Mouse (Mus musculus) kidney, postnatal 36 days (tissue): ENCODE data around the gene Sesn3.

Source experiments
- DNase-seq, 2 experiments: peaks; one replicate each; pipeline ENCODE4 v3.0.0; 2021 to 2022; ENCODE audit warnings: mixed read lengths in 2 of 2

The Sesn3 gene

DNA sequence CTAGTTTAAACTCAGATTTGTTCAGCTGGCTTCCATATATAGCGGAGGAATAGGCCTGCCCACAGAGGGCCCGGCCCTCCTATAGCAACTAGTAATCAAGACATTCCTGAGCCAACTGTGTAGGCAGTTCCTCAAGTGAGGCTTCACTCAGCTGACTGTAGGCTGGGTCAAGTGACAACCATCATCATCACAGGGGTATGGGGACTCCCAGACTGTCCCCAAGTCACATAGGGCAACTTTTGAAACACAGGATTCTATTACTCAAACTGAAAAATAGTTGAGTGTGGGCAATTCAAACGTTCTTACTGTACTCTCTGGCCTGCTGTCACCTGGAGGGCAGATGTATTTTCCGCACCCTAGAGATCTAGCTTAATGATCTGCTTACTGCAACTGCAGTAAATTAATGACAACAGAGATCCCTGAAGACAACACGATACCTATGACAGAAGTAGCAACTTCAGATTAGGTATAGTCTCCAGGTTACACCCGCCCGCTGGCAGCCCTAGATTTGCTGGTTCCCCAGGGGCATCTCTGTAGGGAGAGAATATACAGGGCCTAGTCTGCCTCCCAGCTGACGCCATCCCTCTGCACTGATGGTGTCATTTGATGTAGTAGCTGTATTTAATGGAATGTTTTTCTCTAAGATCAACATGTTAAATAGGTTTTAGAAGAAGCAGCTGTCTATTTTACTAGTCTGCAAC is 87.4 kb downstream of the Sesn3 start:
- no peak for DNase-seq

DNA sequence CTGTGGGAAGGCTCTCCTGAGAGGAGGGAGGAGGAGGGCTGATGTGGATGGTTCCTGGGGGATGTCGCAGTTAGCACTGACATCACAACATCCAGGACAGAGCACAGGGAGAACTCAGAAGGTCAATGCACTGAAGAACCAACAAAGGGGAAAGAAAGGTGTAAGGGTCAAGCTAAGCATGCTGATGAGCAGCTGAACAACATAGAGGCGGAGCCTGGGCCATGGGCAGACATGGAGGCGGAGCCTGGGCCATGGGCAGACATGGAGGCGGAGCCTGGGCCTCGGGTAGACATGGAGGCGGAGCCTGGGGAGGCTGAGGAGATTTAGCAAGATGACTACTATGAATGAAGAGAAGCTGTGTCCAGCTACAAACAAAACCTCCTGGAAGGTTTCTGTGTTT is 88.7 kb downstream of the Sesn3 start:
- DNase-seq, result peak; percentile 23 to 72

DNA sequence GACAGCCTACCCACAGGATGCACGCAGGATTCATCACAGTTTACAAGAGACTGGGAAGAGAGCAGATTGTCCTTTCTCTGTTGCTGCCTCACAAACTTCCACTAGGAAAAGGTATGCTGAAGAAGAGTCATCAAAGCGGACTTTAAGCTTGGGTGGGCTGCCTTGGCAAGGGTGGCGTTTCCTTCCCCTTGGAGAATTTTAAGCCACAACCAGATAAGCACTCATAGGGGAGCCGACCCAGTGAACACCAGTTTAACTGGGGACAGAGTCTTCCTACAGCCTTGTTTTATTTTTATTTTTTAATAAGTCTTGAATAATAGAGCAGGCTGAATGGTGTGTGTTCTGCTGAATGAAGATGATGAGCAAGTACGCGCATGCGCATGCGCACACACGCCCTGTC is 89.9 kb downstream of the Sesn3 start:
- DNase-seq, result no peak

DNA sequence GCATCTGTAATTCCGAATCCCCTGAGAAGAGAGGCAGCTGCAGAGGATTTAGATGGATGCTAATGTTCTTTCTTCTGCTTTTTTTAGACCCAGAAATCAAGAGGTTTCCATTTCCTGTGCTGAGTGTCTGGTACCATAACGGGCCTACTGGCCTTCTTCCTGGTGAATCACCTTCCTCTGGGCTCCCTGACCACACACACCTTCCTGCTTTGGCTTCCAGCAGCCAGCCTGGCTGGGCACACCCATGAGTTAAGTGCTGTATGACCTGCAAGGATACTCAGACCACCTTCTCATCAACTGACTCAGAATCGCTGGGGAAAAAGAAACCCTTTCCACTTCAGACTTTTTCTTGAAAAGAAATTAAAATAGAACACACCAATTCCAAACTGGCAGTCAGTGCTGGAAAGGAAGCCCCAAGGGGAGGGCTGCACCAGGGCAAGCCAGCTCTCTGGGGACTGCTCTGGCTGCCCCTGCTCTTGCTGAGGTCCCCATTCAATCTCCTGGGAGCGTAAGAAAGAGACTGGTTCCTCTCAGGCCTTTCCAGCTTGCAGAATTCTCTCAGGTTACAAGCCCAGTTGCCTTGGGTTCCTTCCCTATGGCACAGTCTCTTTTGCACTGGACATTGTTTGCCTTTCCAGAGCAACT is 90.7 kb downstream of the Sesn3 start:
- DNase-seq, result peak; percentile 40 to 42

DNA sequence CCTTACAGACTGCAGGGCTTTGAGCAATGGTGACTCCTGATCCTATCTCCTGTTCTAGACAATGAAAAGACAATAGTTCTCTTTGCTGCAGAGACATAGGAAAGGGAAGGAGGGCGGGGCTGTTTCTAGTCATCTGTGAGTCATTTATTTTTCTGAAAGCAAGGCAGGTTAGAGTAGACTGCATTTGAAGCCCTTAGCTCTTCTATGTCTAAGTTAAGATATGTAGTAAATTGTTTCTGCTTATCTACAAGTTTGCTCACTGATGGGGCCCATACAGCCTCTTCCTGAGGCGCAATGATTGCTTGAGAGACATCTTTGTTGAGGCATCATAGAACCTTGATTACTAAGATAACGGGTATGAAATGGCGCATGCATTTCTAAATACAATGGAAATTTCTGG is 93.0 kb downstream of the Sesn3 start:
- DNase-seq, result peak in 1 of 2 experiments; percentile 10

DNA sequence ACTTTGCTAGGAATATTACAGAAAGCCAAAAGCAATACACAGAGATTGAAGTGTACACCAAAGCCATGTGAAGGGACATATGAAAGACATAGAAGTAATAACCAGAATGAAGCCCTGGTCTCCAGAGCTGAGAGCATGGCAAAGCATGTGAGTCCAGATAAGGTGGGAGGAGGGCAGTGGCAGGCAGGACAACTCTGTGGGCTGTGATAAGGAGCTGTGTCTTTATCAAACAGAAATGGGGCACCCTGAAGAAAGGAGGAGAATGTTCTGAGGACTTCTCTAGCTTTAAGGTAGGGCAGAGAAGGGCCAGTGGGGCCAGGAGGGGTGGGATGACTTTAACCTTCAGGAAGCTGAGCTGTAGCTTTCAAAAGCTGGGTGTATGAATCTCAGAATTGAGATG is 94.4 kb downstream of the Sesn3 start:
- DNase-seq, result no peak

DNA sequence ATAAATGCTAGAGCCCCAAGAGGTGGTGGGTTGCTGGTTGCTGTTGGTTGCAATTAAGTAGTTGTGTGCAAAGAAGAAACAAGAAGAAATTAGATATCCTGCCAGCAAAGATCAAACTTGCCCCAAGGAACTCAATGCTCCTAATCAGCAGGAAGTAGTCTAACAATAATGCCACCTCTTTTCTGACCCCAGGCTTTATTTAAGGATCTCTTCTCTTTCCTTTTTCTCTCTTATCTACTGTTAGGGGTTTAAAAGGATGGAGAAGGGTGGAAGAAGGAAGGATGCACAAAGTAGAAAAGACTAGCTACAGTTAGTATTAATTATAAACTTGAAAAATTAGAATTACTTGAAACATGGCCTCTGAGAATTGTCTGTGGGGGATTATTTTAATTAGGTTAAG is 97.6 kb downstream of the Sesn3 start:
- DNase-seq, result no peak

DNA sequence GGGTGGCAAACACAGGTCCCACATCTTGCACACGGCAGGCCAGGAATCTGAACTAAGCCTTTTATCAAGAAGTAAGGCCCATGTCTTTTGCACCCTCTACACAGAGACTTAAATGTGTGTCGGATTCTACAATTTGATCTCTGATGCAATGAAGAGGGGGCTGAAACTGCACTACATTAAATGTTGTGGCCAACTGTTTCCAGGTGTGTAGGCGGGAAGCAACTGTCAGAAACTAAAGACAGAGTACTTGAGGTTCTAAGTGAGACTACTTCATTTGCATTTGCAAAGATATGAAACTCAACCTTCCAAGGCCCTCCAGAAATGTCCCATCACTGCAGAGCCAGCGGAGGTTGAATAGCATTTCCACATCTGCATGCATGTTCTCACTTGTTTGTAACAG is 101.3 kb downstream of the Sesn3 start:
- no peak for DNase-seq

DNA sequence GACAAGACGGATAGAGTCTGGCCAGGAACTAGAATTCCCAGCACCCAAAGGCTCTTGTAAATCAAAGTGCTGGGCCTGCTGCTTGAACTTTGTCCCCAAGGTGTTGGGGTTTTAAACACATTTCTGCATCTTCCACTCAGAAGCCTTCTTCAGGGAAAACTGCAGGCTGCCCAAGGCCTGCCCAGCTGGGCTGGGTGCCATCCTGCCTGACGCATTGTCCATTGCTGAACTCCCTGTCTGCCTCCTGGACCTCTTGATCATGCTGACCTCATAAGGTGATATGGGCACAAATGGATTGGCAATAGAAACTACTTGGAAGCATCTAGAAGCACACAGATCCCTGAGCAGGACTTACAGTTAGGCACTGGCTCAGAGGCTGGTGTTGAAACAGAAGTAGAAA is 103.3 kb downstream of the Sesn3 start:
- peak; percentile 56 to 73 for DNase-seq

DNA sequence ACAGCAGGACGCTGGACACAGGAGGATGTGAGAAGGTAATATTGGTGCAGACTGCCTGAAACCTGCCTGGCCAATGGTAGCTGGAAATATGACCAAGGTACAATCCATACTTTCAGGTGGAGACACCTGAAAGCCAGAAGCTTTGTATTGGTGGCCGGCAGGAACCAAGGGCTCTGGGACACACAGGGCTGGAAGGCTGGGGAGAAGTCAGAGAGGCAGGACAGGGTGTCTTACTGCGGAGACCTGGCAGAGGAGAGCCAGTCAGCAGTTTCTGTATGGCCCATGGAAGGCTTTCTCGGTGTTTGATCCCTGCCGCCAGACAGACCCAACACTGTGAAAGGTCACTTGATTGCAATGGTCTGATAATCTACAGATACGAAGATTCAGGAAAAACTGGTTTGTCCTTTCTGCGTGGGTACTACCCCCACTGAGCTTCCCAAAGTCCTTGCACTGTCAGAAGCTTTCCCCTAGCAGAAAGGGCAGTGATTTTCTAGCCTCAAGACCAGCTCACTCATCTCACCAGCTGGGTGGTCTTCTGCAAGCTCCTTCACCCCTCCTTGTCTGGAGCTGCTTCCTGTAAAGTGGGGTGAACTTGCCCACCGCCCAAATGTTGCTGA is 105.0 kb downstream of the Sesn3 start:
- peak; percentile 12 to 28 for DNase-seq

DNA sequence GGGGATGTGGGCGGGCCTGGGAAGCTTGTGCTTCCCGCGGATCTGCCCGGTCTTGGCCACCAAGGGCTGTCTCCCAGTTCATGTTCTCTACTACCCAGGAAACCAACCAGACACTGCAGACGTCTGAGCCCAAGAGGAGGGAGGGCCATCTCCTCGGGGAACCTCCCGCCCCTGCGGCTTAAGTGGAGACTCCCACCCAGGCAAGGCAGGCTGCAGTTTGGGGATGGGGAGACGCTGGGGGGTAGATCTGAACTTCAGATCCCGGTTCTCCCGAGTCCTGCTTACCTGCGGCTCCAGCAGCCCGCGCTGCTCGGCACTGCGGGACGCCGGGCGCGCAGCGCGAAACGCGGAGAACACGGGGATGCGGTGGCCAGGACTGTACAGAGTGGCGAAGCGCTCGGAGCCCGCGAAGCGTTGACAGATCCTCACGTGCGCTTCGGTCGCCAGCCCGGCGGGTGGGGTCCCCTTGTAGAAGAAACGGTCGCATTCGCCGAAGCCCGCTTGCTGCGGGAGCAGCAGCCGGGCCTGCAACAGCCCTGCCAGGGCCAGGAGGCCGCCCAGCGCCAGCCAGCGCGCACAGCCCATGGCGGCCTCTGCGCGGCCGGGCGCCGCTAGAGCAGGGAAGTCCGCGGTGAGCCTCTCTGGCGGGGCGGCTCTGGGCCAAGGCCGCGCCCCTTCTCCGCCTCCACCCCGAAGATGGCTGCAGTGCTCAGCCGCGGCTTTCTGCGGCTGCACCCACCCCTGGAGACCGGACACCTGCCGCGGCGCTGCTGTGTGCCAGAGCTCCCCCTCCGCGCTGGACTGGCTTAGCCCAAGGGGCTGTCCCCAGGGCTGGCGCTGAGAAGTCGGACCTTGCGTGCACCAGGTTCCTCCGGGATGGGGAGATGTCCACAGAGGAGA is 105.8 kb downstream of the Sesn3 start:
- peak; percentile 86 to 90 for DNase-seq

DNA sequence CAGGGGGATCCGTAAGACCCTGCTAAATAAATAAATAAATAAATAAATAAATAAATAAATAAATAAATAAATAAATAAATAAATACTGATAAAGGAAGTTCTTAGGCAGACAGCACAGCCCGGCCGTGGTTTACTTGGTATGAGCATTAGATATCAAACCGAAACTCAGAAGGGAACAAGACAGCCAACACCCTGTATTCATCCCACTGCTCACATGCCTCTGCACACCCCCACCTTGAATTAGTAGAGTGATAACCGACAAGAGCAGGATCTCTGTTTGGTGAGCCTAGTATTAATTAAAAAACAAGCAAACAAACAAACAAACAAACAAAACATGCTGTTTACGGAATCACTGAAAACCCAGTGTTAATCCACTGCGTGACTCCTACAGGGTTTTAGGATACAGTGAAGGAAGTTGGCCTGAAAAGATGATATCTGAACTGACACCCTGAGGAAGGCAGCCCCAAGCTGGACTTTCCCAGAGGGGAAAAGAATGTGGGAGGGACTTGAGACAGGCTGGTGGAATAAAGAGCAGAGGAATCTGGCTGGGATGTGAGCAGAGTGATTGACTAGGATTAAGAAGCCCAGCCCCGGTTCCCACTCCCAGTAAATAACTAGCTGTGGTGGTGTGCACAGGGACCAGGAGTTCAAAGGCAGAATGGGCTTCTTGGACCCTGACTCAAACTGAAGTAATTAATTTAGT is 106.6 kb downstream of the Sesn3 start, which contains the start of gene Endod1:
Gene Endod1 (minus strand): TSS at position 155 of the 703 bp plus-strand sequence.
- peak; percentile 60 to 63 for DNase-seq

DNA sequence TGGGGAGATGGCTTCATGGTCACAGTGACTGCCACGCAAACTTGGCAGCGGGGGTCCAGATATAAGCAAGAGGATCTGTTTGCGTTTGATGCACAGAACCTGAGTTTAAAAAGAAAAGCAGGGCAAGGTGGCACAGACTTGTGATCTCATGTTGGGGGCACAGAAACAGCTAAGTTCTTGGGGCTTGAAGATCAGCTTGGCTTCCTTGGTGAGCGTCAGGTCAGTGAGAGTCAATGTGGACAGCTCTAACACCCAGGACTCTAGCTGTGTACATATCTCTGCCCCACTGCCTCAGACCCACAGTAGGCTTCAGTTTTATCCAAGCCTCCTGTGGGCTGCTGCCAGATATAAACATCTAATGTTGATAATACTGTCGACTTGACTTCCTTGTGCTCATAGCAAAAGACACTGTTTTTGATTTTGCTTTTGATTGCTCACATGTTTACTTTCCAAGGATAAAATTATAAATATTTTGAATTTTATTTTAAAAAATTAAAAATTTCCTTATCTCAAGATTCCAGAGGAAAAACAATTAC is 107.5 kb downstream of the Sesn3 start:
- DNase-seq, result no peak
